Mouse (Mus musculus): ENCODE measurements at regions not wholly inside any gene's neighbourhood (a gene's known extent, or its start where the extent isn't known, plus 50 kb on each side); places are given as distances from the start of the nearest gene placed in this dataset.
A peak's percentile ranks its signal among the peaks of the same experiment; 100 is the strongest.

- Histone ChIP-seq H3K4me1 (ENCODE audit: control insufficient read depth, insufficient read depth, low read length) (peaks cover 52% of the 10 kb centered on the region), H3K9ac (ENCODE audit: low read length) (peak overlapping the region; percentile 22), H3K36me3 (ENCODE audit: control insufficient read depth, insufficient read depth) (no peaks in the 10 kb centered on the region), H3K9me3 (replicated peaks; ENCODE audit: control insufficient read depth, low read length) (no peaks in the 10 kb centered on the region), H3K4me3 (ENCODE audit: low read length) (no peak overlapping the region), H3K27me3 (ENCODE audit: control insufficient read depth, insufficient read depth, low read length) (no peaks in the 10 kb centered on the region), H3K27ac (ENCODE audit: low read length) (peak overlapping the region; percentile 89), H3K4me2 (ENCODE audit: low read depth, low read length) (no peak overlapping the region)
- 40% methylated on average over 9 of the region's 9 CpGs for WGBS
- no peak; the same call in 1 of the 2 replicates for ATAC-seq (replicated peaks; ENCODE audit: extremely low read depth, insufficient read depth, low FRiP score)
Measured at GRCm38 (mm10) chr14:63321931-63322510, 186.9 kb downstream of the Tdh start.
